Mouse (Mus musculus): ENCODE results near the gene Cfap100.

GRCm38 (mm10) chr6:90475854-90476212 is 47.2 kb upstream of the Cfap100 start:
- no peak for TF ChIP-seq MYC (IDR thresholded peaks at IDR 0.05; ENCODE audit: low read depth, low read length)
- TF ChIP-seq POLR2A (IDR thresholded peaks at IDR 0.05; ENCODE audit: low read depth, low read length), result no peak
- no peak for TF ChIP-seq UBTF (IDR thresholded peaks at IDR 0.05; ENCODE audit: low read depth, low read length)
- no peak for TF ChIP-seq ZNF384 (IDR thresholded peaks at IDR 0.05; ENCODE audit: low read depth, low read length)
- TF ChIP-seq KAT2A (IDR thresholded peaks at IDR 0.05; ENCODE audit: insufficient replicate concordance, low read length), result no peak

All from CH12.LX (cell line).